Comparison of ENCODE assay signal across 9 mouse cellular contexts in the genomic region with DNA sequence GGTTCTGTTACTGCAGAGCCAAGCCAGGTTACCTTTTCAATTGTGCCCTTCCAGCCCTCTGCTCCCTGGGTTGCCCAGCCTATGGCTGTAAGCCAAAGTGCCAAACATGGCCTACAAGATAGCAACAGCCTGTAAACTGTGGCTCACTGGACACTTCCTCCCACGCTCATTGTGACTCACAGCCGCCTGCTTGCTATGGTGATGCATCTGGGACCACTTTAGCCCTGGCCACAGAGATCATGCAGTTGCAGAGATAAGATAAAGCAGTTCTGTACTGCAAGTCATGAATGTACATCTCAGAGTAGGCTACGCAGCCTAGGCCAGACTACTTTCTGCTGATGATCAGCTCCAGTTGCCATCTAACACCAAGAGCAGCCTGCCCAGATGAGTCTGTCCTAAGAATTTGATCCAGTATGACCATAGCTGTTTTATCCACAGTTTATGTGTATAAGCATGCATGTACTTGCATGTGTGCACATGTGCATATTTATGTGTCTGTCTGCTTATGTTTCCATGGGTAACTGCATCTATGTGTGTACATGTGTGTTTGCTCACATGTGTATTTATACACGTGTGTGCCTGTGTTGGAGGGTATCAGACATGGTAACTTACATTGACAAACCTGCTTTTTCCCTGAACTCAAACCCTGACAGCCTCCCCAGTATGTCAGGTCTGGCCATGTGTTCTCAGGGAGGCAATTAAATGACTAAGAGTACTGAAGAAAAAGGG.
DNase-seq lines count a peak whose midpoint lies in the region; TF ChIP-seq lines count a peak whose summit lies in the region.
"Had no signal": no experiment of that assay in that cellular context is flagged by ENCODE, and none has a peak within 500 bp of the region (broad histone marks: within the 10 kb centered on the region; RNA-seq: fewer than 3 reads in every experiment).

No protein-coding gene starts in this region.

- DNase-seq in lung, adult 18-20 months, result peak; percentile 20 to 46
- DNase-seq in lung, postnatal 10 days, result no peak
- DNase-seq in adrenal gland, postnatal 14 days, result peak; percentile 48
- DNase-seq in heart, postnatal 4 days, result peak; percentile 21
- no peak for DNase-seq in yolk sac, embryonic 10.5 days (ENCODE audit: low spot score)
- no peak for DNase-seq in thymus, postnatal 4 days
- DNase-seq in thymus, adult 18-20 months, result no peak
- DNase-seq: cerebellum, postnatal 36 days had no signal

- no peaks in the 10 kb centered on the region for H3K36me3 ChIP-seq in myocyte (ENCODE audit: control insufficient read depth, insufficient read depth)

- no peaks in the 10 kb centered on the region for H3K27me3 ChIP-seq in myocyte (ENCODE audit: control insufficient read depth, insufficient read depth, insufficient read length)

- H3K4me3 ChIP-seq in myocyte, result no peak overlapping the region

- no peak for TF ChIP-seq POLR2A in myocyte (IDR thresholded peaks at IDR 0.05; ENCODE audit: insufficient read length, low read depth)

- H3K4me2 ChIP-seq in myocyte (ENCODE audit: low read depth), result peak overlapping the region; percentile 40

- no peak overlapping the region for H3ac ChIP-seq in myocyte (ENCODE audit: control insufficient read depth, insufficient read length)

- H3K79me2 ChIP-seq in myocyte (ENCODE audit: control insufficient read depth, insufficient read depth), result no peaks in the 10 kb centered on the region

TF ChIP-seq in myocyte, 11 proteins besides CTCF, POLR2A, EP300 and RAD21:
- TF ChIP-seq POLR2AphosphoS2 (IDR thresholded peaks at IDR 0.05; ENCODE audit: insufficient read length, low read depth) (no peak), SRF (IDR thresholded peaks at IDR 0.05; ENCODE audit: control insufficient read depth, insufficient read length, low read depth) (peak; percentile 75), TCF3 (IDR thresholded peaks at IDR 0.05; ENCODE audit: insufficient read length, low read depth) (no peak), E2F4 (IDR thresholded peaks at IDR 0.05; ENCODE audit: insufficient read depth) (no peak), MAX (IDR thresholded peaks at IDR 0.05; ENCODE audit: low read depth) (no peak), REST (IDR thresholded peaks at IDR 0.05; ENCODE audit: insufficient read depth, insufficient read length) (no peak), TCF12 (IDR thresholded peaks at IDR 0.05; ENCODE audit: insufficient read depth, poor library complexity, severe bottlenecking) (peak; percentile 44), MYOD1 (IDR thresholded peaks at IDR 0.05; ENCODE audit: control insufficient read depth in 1 of 3, insufficient read length in 2 of 3, low read depth in 2 of 3) (peak in 2 of 3 experiments; percentile 39 to 77), CEBPB (IDR thresholded peaks at IDR 0.05; ENCODE audit: insufficient read depth, poor library complexity, severe bottlenecking) (no peak), USF1 (IDR thresholded peaks at IDR 0.05; ENCODE audit: low read depth) (no peak), MYOG (IDR thresholded peaks at IDR 0.05; ENCODE audit: control insufficient read depth in 1 of 3, insufficient read depth in 1 of 3, insufficient read length in 2 of 3, low read depth in 2 of 3) (peak in 2 of 3 experiments; percentile 21 to 38)

Comparison
In these comparisons a context has a peak if more than half of its experiments do, and no peak if none do; other contexts are left out.
1. DNase-seq: peak in lung, adult 18-20 months (2 of 2), adrenal gland, postnatal 14 days (single experiment) and heart, postnatal 4 days (single experiment); none in lung, postnatal 10 days (single experiment), yolk sac, embryonic 10.5 days (single experiment), thymus, postnatal 4 days (single experiment) and thymus, adult 18-20 months (0 of 2).